Mouse (Mus musculus): ENCODE results near the gene Srgap3.

GRCm38 (mm10) chr6:112781409-112782093, 165.5 kb downstream of the Srgap3 start:
- TF ChIP-seq CTCF (IDR thresholded peaks at IDR 0.05; ENCODE audit: insufficient read depth, low read length) (0 out of 2 replicates have a peak, but pooled peaks have one; percentile 27), POLR2A (IDR thresholded peaks at IDR 0.05; ENCODE audit: borderline replicate concordance, extremely low read depth, low read depth, low read length) (no peak)
